Mouse (Mus musculus): Measurements from ENCODE around the gene Adat3.

Gene Adat3

DNA sequence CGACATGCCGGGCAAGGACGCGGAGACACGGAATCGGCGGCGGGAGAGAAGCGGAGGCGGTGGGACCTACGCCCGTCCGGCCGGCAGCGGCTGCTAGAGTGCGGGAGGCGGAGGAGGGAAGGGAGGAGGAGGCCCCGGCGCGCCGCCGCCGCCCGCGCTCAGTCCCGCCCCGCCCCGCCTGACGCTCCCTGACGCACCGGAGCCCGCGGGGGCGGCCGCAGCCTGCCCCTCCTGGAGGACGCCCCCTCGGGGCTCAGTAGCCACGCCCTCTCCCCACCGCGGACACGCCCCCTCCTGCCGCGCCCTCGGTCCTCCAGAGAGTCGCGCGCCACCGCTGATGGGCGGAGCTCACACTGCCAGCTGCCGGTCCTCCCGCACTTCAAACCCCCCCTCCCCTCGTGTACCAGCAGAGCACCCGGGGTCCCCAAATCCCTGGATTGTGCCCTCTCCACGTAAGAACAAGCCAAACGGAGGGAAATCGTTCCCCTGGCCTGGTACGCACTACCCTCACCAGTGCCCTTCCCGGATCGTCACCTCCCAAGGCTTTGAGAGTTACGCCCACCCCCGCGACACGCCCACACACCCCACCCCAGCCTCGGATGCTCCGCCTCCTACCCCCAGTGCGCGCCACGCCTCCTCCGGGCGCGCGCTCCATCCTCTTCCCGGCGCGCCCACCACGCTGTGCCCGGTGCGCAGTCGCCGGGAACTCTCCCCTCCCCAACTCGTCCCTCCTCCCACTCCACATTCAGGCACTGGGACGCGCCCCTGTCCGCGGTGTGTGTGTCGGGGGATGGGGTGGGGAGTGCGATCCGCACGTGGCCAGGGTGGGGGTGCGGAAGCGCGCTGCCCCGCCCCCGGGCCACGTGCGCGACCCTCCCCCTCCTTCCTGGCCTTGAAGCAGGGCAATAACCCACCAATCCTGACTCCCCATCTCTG, 25.2 kb upstream of the Adat3 start, which contains the start of gene Klf16:
TSS of gene Klf16 (minus strand) at position 127 of the 936 bp plus-strand sequence.
- intact Hi-C loops (cut with DNase I): loop anchor here (5.0 kb wide), 2 partner anchors 45 to 110 kb away; partner anchors contain the start of gene Csnk1g2

DNA sequence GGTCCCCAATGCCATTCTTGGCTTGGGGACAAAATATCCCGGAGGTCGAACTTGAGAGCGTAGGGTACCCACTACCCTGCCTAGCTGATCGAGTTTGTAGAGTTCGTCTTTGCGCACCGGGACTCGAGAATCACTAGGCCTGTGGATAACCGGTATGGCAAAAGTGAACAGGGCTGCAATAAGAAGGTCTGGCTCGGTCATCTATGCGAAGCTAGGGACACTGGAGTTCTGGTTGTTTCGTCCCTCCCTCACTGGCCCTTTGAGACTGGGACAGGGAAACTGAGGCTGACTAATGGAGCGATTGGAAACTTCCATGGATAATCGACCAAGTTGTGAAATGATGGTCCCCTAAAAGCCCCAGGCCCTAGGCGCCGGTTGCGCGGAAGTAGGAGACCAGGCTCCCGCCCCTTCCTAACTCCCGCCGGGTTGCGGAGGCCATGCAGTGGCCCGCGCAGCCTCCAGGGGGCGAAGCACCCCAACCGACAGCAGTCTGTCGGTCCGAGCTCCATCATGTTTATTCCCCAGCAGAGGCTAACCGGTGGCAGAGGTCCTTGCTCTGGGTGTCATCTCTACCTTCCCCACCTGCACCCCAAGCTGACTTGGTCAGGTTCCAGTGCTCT, 24.4 kb upstream of the Adat3 start:
- intact Hi-C loops (cut with DNase I): loop anchor here (5.0 kb wide), 2 partner anchors 44 to 109 kb away; partner anchors contain the start of gene Csnk1g2

DNA sequence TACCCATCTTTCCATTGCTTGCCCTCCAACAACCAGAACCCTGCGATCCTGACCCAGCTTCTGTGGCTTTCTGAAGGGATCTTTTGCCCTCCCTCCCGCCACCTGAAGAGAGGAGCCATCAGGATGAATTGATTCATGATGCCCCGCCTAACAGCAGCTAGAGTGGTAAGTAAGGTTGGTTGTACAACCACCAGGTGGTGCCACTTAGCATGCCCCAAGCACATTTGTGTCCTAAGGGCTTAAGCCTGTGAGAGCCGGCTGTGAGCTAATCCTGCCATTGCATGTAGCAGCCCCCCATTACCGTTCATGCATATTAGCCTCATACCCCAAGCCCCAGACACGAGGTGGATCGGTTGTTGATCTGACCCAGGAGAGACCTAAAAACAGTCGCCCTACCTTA, 23.8 kb upstream of the Adat3 start:
- intact Hi-C loops (cut with DNase I): loop anchor here (5.0 kb wide), 2 partner anchors 43 to 108 kb away; partner anchors contain the start of gene Csnk1g2

DNA sequence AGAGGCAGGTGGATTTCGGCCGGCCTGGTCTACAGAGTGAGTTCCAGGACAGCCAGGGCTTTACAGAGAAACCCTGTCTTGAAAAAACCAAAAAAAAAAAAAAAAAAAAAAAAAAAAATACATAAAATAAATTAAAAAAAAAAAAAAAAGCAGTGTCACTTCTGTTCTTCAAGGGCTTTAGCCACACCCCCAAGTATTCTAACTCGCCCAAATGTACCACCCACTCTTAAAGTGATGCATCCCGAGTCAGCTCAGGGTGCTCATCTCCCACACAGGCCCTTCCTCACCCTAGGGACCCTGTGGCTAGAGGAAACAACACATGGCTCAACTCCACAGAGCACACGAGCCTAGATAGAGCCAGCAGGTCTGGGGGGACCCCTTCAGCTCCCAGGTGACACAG, 19.6 kb upstream of the Adat3 start:
- intact Hi-C loops (cut with DNase I): no loop called here

DNA sequence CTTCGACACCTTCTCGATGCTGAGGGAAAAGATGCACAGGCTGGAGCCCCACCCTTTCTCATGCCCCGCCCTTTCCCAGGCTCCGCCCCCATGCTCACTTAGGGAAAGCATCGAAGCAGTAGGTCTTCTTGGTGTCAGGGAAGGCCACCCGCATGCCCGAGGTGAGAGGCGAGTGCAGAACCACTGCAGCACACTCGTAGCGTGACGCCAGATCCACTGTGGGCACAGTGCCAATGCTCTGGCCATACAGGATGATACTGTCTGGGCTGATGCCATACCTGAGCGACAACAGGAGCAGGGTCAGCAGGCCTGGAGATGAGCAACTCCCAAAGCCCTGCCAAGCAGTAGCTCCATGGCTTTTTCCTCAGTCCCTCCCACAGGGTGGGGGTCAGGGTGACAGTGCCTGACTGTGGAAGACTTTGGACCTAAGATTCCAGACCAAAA, 18.6 kb upstream of the Adat3 start:
- intact Hi-C loops (cut with DNase I): no loop called here

DNA sequence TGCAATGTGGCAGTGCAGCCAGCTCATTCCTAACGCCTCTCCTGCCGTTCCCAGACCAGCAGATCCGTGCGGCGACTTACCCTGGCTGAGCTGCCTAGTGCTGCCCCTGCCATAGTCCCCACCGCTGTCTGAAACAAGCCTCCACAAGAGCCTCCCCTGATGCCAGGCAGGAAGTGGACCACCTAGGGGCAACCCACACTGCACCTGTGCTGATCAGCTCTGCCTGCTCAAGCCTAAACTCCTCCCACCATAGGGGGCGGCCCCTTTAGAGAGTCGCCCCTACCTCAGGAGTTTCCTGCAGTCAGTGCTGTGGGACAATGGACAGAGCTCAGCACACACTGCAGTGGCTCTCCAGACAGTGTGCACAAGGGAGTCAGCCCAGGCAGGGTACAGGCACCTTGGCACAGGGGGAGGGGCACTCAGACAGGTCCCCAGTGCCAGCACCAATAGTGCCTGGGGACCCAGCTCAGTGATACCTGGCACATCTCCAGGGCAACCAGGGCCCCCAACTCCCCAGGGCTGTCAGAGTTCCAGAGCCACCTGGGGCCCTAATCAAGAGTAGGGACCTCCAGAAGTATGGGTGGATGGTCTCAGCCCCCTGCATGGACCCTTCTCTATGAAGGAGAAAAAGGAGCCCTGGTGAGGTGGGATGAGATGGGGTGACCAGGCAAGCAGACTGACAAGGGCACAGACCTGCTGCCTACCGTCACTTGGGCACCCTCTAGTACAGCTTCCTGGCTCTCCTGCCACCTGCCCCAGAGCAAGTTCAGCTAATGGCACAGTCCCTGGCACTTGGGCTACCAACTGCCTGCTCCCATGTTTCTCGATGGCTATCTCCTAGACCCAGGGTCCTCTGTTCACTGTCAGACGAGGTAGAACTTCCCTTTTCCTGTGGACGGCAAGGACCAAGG, 17.8 kb upstream of the Adat3 start:
- intact Hi-C loops (cut with DNase I): no loop called here

DNA sequence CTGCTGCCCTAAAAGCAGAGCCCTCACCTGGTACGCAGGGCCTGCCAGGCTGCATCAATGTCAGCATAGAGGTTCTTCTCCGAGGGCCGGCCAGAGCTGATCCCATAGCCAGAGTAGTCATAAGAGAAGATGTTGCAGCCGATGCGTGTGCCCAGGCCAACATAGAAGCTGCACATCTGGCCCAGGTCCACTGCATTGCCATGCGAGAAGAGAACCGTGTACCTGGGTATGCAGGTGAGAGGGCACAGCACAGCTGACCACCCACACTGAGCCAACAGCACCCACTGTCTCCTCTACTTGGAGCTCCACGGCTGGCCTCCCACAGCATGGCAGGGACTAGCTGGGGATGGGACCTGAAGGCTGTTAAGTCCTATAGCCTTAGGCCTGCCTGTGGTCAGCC, 17.1 kb upstream of the Adat3 start:
- intact Hi-C loops (cut with DNase I): no loop called here

DNA sequence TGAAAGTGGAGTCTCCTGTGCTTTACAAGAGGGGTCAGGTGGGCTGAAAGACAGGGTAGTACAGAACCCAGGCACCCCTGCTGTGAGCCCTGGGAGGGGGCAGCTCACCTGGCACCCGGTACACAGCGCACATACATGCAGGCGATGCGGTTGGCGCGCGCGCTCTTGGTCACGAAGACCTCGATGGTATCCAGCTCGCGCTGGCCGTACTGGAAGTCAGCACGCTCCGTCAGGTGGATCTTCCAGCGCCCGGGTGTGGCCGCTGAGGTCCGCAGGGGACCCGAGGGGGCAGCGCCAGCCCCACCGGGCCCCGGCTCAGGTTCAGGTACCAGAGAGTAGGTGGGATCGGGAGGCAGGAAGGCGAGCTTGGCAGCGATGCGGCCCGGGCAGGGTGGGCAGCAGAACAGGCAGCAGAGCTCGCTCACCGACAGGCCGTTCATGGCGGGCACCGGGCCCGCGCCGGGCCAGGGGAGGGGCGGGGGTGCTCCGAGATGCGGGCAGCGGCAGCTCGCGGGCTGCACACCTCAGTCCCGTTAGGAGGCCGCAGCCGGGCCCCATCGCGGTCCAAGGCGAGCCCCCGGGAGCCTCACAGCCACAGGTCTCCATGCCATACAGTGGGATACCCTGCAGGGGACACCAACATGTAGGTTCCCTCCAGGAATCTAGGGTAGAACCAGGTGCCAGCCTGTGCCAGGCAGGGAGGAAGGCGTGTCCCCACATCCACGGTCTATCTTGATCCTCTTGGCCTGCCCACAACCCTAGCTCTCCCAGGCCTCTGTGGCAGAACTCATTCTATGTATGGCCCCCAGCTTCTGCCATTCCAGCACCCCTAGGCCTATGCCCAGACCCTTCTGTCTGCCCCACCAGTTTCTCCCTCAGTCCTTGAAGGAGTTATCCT, 16.0 kb upstream of the Adat3 start:
- intact Hi-C loops (cut with DNase I): no loop called here

DNA sequence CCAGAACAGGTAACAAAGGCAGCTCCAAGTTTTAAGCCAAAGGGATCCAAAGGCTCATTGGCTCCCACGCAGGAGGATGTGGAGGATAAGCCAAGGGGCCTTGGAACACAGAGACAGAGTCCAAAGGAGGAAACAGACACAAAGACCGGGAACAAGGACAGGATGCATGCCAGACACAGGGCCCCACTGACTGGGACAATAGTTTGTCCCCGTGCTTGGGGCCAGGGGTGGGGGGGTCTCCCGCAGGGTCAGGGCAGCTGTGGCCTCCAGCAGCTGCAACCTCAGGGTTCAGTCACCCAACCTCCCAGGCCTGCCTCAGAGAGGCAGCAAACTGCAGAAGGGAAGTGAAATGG, 15.4 kb upstream of the Adat3 start:
- intact Hi-C loops (cut with DNase I): no loop called here

DNA sequence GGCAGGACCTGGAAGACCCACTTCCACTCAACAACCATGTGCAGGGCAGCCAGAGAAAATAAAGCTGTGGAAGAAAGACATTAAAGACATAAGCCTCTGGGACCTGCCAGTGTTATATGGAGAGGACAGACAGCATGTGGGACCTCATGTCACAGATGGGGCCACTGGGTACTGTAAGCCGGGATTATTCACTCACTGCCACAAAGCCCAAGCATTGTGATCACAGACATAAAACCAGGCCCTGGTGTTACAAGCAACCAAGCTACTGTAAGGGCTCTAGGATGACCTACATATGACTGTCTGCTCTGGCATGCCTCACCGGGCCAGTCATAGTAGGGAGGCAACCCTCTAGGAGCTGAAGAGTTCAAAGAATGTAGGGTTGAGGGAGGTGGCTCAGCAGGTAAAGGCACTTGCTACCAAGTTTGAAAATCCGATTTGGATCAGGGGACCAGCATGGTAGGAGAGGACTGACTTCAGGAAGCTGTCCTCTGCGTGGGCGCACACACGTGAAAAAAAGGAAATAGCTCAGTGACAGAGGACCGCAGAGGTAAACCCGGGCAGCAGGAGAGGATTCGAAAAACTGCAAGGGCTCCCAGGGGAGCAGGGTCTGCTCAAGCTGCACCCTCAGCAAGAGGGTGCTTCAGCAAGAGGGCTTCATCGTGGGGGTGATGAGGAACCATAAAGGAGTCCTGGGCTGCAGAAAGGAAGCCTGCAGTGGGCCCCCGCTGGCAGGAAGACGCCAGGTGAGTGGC, 13.4 kb upstream of the Adat3 start:
- intact Hi-C loops (cut with DNase I): no loop called here

DNA sequence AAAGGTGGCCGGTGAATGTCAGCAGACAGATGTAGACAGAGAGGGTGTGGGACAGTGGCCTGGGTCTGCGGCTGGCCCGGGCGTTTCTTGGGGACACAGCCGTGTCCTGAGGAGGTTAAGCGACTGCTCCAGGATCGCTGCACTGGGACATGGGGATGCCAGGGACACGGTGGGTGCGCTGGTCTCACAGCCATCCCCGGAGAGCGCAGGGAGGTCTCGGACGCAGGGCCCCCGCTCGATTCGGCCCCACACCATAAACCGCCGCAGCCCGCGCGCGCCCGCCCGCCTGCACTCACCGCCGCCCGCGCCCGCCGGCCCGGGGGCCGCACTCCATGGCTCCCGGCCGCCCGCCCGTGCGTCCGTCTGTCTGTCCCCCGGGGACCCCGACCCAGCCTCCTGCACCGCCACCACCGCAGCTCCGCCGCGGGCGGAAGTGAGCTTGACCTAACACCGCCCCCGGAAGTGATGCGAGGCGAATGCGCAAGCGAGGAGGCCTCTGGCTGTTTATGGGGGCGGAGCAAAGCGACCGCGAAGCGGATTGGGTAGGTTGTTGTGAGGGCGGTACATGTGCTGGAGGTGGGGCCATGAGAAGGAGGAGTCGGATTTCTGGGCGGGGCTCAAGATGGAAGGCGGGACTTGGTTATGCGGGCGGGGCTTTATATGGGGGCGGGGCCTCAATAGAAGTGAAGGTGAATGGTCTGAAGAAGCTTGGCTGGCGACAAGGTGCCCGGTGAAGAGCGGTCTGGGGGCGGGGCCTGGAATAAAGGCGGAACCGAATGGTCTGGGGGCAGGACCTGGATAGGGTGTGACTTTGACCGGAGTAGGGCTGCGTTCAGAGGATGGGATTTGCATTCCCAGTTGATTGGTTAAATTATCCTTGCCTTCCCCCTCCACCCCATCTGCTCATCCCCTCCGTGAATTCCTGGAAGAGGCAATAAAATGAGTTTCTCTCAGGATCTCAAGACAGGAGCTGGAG, 12.5 kb upstream of the Adat3 start, which contains the start of gene Abhd17a:
TSS of gene Abhd17a (minus strand) at position 463 of the 976 bp plus-strand sequence.
- intact Hi-C loops (cut with DNase I): no loop called here

DNA sequence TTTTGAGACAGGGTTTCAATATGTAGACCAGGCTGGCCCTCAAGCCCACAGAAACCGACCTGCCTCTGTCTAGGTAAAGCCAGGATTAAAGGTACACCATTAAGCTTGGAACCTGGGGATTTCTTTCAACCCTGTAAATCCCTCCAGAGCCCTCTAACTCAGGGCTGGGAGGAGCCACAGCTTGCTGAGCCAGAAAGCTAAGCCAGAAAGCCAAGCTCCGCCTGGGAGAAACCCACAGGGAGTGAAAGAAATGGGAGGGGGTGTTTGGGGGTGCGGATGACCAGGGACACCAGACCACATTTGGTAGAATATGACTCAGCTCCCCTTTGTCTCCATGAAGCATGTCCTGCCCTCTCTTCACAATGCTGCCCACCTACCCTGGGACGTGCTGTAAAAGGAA, 6.4 kb upstream of the Adat3 start:
- intact Hi-C loops (cut with DNase I): no loop called here

DNA sequence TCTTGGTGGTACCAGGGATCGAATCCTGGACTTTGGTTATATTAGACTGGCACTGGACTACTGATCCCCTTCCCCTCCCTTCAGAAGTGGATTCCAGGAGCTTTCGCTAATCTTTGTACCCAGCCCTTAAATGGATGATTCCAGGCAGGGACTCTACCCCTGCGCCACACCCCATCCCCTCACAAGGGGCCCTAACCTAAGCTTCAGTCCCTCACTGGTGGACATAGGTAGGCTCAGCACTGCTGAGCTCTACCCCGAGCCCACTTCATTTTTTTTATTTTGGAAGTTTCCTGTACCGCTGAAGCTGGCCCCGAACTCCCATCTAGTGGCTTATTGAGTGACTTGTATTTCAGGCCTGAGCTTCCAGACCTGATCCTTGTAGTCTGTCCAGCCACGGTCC, 684 bp downstream of the Adat3 start:
- intact Hi-C loops (cut with DNase I): no loop called here

DNA sequence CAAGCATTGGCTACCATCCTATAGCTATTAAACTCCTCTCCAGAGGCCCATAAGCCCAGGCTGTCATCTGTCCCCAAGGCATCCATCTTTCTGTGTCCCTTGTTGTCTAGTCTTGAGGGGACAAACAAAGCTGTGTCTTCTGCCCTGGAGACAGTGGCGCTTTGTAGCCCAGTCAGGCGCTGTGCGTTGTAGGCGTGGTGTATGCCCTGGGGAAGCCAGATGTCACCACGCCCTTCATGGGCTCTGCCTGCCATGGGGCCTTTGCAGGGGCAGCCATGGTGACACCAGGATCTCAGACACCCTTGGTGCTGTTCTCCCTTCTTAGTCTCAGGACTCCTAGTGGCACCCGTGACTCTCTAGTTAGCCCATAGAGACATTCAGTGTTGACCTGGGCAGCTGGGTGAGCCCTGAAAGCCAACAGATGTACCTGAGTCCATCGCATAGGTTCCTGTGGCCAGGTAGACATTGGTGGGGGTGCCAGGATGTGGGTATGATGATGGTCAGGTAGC, 1.4 kb downstream of the Adat3 start:
- intact Hi-C loops (cut with DNase I): no loop called here

DNA sequence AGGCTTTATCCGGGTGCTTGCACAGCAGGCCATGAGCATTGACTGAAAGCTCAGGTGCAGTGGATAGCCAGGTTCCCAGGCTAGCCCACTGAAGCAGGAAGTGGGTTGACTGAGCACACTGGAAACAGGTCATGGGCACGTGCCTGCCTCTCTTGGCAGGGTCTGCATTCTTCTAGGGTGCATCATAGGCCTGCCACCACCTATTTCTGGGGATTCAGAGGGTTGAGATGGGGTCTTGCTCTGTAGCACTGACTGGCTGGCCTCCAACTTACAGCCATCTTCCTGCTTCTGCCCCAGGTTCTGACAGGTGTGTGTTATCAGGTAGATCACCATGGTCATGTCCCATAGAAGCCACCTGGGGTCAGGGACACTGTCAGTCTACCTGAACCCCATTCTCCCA, 2.3 kb downstream of the Adat3 start:
- intact Hi-C loops (cut with DNase I): loop anchor here (5.0 kb wide), 1 partner anchor 52 kb away; the partner anchor contains the start of gene Btbd2

DNA sequence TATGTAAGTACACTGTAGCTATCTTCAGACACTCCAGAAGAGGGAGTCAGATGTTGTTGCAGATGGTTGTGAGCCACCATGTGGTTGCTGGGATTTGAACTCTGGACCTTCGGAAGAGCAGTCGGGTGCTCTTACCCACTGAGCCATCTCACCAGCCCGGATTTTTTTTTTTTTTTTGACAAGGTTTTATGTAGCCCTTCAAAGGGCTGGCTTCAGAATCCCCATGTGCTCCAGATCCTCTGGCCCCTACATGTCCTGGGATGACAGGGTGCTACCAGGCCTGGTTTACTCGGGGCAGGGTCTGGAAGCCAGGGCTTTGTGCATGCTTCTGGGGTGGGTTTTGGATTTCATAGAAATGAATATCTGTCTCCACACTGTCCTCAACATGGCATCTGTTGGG, 3.0 kb downstream of the Adat3 start, which contains the start of gene Gm49322:
TSS of gene Gm49322 (plus strand) at position 301 of the 400 bp plus-strand sequence.
- intact Hi-C loops (cut with DNase I): loop anchor here (5.0 kb wide), 1 partner anchor 52 kb away; the partner anchor contains the start of gene Btbd2

DNA sequence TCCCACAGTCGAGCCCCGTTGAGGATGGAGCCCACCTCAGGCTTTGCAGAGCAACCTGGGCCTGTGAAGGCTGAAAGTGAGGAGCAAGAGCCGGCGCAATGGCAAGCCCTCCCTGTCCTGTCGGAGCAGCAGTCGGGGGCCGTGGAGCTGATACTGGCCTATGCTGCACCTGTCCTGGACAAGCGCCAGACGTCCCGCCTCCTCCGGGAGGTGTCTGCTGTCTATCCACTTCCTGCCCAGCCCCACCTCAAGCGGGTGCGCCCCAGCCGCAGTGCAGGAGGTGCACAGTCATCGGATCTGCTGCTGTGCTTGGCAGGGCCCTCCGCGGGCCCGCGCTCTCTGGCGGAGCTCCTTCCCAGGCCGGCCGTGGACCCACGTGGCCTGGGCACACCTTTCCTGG, 3.6 kb downstream of the Adat3 start:
- intact Hi-C loops (cut with DNase I): loop anchor here (5.0 kb wide), 1 partner anchor 51 kb away; the partner anchor contains the start of gene Btbd2

Data from adrenal gland (tissue).